Mouse (Mus musculus): ENCODE results near the gene Abcb11. TPM values are rescaled to one million over a fixed set of nuclear protein-coding genes. Genes with fewer than 3 reads are reported as not detected.
"Not testable (repeated sequence)": the region's sequence is repeated elsewhere in the genome, so short reads cannot be mapped to it uniquely, and the experiment has no call there.

The Abcb11 gene
- polyA plus RNA-seq (2015; fragmentation: Nextera tagmentation; extraction: Ambion mirVana) = not detected in 2 replicates

DNA sequence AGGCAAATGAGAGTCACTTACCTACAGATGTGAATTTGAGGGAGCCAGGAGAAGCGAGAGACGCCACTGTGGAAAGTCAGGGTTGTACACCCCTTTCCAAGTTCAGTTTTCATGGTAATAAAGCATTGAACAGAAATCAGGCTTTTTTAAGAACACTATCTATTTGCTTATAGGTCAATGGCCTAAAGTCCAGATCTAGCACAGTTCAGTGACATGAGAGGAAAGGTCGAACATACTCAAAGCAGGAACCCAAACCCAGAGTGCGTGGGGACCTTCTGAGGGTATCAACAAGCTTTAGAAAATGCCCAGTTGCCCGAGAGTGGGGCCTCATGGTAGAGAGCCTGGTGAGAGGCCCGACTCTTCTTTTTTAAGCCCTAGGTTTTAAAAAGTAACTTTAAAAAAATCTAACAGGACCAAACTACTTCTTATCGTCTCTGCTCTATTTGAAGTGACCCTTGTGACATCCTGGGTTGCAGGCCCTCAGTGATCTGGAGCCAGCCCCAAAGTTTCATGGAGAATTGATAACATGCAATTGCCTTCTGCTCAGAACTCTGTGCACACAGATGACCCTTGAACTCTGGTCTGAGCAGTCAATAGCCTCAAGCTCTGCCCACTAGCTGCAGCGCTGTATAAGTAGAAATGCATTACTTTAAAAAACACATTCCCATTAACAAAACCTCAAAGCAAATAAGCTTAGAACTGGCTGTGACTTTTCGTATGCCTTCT, at the start of gene Abcb11:
Abcb11 (minus strand) TSS at position 121 of the 726 bp plus-strand sequence.
- no peak within 1 kb of the TSS for H3K4me3 ChIP-seq
- no peaks in the 10 kb centered on the region for H3K9me3 ChIP-seq
- no peaks in the 10 kb centered on the region for H3K36me3 ChIP-seq (replicated peaks)
- 91% methylated on average over 9 of the region's 9 CpGs for WGBS
- H3K9ac ChIP-seq = no peak within 1 kb of the TSS
- no peaks in the 10 kb centered on the region for H3K27me3 ChIP-seq (replicated peaks)
- no peak for ATAC-seq (replicated peaks)
- H3K27ac ChIP-seq = no peak within 1 kb of the TSS
- H3K4me1 ChIP-seq = no peaks in the 10 kb centered on the region
- H3K4me2 ChIP-seq = no peak within 1 kb of the TSS

DNA sequence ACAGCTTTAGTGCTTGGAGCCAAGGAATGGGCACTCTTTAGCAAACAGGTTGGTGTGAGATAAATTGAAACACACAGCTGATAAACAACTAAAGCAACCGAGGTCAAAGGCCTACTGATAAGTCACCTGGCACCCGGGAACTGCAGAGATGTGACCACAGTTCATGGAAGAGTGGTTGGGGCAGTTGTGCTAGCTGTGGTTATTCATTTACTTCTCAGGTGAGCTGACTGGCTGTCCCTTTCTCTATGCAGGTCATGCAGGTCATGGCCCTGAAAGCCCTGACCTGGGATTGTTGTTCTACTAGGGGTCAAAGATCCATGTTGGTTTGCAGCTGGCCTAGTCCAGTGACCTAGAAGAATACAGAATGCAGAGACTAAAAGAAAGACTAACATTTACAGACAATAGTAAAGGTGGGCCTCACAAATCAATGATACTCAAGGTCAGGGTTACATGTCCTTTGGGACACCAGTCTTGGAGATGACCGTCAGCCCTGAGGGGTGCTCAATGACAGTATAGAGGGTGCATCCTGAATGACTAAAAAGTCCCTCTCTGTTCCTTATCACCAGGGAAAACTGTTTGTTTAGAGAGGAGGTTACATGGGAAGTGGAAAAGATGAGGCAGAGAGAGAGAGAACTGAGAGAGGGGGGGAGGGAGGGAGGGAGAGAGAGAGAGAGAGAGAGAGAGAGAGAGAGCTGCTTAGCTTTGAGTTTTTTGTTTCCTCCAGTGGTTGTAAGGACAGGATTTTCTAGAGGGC, 43.9 kb upstream of the Abcb11 start:
- H3K4me1 ChIP-seq = no peaks in the 10 kb centered on the region
- no peak overlapping the region for H3K27ac ChIP-seq
- H3K4me3 ChIP-seq = no peak overlapping the region
- WGBS = 87% methylated on average over 3 of the region's 3 CpGs
- H3K27me3 ChIP-seq (replicated peaks) = no peaks in the 10 kb centered on the region
- ATAC-seq (replicated peaks) = no peak
- H3K4me2 ChIP-seq = no peak overlapping the region
- H3K36me3 ChIP-seq (replicated peaks) = no peaks in the 10 kb centered on the region
- no peak overlapping the region for H3K9ac ChIP-seq
- H3K9me3 ChIP-seq = no peaks in the 10 kb centered on the region

DNA sequence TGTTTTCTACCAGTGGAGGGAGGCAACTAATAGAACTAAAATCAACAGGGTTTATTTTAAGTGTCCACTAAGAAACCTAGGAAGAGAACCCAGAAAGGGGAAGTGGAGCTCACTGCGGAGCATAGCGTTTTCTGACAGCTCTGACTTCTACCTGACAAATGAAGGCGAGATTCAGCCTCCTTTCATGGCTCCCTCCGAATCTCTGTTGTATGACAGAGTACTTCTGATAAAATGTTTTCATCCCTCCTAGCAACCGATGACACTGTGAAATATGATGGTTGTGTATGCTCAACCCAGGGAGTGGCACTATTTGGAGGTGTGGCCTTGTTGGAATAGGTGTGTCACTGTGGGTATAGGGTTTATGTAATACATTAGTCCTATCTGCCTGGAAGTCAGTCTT, 40.4 kb upstream of the Abcb11 start:
- Histone ChIP-seq H3K27me3 (replicated peaks) (no peaks in the 10 kb centered on the region), H3K4me1 (no peaks in the 10 kb centered on the region), H3K36me3 (replicated peaks) (no peaks in the 10 kb centered on the region), H3K4me2 (no peak overlapping the region), H3K9ac (no peak overlapping the region), H3K9me3 (no peaks in the 10 kb centered on the region), H3K27ac (no peak overlapping the region), H3K4me3 (no peak overlapping the region)
- ATAC-seq (replicated peaks) = no peak
- WGBS = 93% methylated on average over 5 of the region's 5 CpGs

DNA sequence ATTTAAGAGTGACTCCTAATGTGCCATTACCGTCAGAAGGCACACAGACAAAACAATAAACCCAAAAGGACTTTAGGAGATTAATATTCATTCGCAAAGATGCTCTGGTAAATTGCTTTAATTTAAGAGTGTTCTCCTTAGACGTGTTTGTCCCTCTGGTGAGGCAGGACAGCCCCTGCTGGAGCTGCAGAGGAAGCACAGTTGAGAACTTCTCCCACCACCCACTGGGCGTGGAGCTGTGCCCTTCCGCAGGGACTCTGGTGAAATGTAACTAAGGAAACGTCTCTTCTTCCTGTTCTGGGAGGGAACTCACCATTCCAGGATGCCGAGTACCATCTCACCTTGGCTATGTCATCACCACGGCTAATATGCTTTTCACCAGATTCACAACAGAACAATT, 39.3 kb upstream of the Abcb11 start:
- no peak for ATAC-seq (replicated peaks)
- Histone ChIP-seq H3K4me1 (no peaks in the 10 kb centered on the region), H3K27me3 (replicated peaks) (no peaks in the 10 kb centered on the region), H3K4me3 (no peak overlapping the region), H3K36me3 (replicated peaks) (no peaks in the 10 kb centered on the region), H3K4me2 (no peak overlapping the region), H3K9me3 (no peaks in the 10 kb centered on the region), H3K9ac (no peak overlapping the region), H3K27ac (no peak overlapping the region)
- 55% methylated on average over 8 of the region's 8 CpGs for WGBS

DNA sequence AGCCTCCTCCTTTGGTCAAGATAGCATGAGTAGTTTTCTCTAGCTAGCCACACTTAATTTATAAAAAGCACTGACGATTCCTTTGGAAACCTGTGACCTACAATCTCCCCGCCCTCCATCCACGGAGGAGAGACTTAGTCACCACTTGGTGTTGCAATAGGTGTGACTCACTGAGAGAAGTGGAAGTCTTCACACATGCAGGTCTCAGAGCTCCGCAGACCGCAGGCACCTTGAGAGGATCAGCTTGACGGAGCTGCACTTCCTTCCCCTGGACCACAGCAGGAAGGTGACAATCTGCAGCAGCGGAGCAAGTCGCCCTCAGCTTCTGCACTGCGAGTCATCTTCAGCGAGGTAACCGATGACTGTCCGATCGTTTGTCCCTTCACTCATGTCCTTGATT, 37.9 kb upstream of the Abcb11 start, which contains the start of gene Dhrs9:
Dhrs9 (plus strand) TSS at position 165 of the 400 bp plus-strand sequence.
- no peak within 1 kb of the TSS for H3K9ac ChIP-seq
- no peak within 1 kb of the TSS for H3K4me2 ChIP-seq
- no peak within 1 kb of the TSS for H3K27ac ChIP-seq
- no peak within 1 kb of the TSS for H3K4me3 ChIP-seq
- no peaks in the 10 kb centered on the region for H3K27me3 ChIP-seq (replicated peaks)
- no peaks in the 10 kb centered on the region for H3K9me3 ChIP-seq
- 85% methylated on average over 13 of the region's 13 CpGs for WGBS
- H3K4me1 ChIP-seq = no peaks in the 10 kb centered on the region
- no peak for ATAC-seq (replicated peaks)
- no peaks in the 10 kb centered on the region for H3K36me3 ChIP-seq (replicated peaks)

DNA sequence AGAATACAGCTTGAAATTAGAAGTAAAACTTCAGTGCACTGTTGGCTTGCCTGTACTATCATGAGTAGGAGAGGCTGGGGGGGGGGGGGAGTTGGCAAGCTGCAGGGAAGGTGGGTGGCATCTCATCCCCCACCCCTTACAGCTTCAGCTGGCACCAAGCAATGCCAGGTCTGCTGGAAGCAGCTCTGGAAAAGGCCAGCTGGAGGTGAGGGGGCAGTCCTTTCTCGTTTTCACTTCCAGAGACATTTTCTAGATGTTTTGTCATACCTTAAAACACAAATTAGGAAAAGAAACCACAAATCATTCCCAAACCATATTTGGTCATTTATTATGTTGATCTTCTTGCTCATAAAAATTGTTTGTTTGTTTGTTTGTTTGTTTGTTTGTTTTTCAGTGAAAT, 37.4 kb upstream of the Abcb11 start:
- Histone ChIP-seq H3K27me3 (replicated peaks) (no peaks in the 10 kb centered on the region), H3K4me2 (no peak overlapping the region), H3K9ac (no peak overlapping the region), H3K27ac (no peak overlapping the region), H3K4me3 (no peak overlapping the region), H3K36me3 (replicated peaks) (no peaks in the 10 kb centered on the region), H3K9me3 (no peaks in the 10 kb centered on the region), H3K4me1 (no peaks in the 10 kb centered on the region)
- ATAC-seq (replicated peaks) = no peak
- WGBS = 86% methylated on average over 1 of the region's 1 CpGs

DNA sequence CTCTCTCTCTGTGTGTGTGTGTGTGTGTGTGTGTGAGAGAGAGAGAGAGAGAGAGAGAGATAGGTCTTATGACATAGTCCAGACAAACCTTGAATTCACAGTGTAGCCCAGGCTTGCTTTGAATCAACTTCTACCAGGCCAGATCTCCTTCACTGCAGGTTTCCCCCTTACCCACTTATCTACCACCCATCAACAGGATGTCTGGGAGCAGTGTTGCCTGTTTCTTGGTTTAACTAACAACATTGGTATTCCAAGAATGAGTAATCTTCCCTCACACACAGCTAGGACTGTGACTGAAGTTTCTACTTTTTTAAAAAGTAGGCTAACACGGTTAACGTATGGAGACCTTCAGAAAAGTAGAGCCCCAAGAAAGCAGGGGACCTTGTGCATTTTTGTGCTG, 34.4 kb upstream of the Abcb11 start:
- no peaks in the 10 kb centered on the region for H3K36me3 ChIP-seq (replicated peaks)
- H3K9me3 ChIP-seq = no peaks in the 10 kb centered on the region
- H3K27ac ChIP-seq = no peak overlapping the region
- H3K27me3 ChIP-seq (replicated peaks) = no peaks in the 10 kb centered on the region
- no peak for ATAC-seq (replicated peaks)
- 91% methylated on average over 2 of the region's 2 CpGs for WGBS
- no peaks in the 10 kb centered on the region for H3K4me1 ChIP-seq
- no peak overlapping the region for H3K4me2 ChIP-seq
- no peak overlapping the region for H3K4me3 ChIP-seq
- H3K9ac ChIP-seq = no peak overlapping the region

DNA sequence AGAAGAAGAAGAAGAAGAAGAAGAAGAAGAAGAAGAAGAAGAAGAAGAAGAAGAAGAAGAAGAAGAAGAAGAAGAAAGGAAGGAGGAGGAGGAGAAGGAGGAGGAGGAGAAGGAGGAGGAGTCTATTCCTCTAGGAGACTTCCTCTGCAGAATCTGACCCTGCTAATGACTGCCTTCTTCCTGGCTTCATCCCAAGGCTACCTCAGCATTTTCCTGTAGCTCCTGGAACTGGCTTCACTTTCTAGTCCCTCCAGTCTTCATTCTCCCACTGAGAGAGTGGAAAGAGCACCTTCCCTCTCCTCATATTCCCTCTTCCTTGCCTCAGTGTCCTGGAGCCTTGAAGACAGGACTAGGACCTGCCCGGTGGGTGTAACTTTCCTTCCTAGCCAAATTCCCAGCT, 22.9 kb upstream of the Abcb11 start:
- Histone ChIP-seq H3K4me2 (no peak overlapping the region), H3K9ac (no peak overlapping the region), H3K27ac (no peak overlapping the region), H3K36me3 (replicated peaks) (no peaks in the 10 kb centered on the region), H3K4me3 (no peak overlapping the region), H3K27me3 (replicated peaks) (no peaks in the 10 kb centered on the region), H3K9me3 (no peaks in the 10 kb centered on the region), H3K4me1 (no peaks in the 10 kb centered on the region)
- 96% methylated on average over 1 of the region's 1 CpGs for WGBS
- ATAC-seq (replicated peaks) = no peak

DNA sequence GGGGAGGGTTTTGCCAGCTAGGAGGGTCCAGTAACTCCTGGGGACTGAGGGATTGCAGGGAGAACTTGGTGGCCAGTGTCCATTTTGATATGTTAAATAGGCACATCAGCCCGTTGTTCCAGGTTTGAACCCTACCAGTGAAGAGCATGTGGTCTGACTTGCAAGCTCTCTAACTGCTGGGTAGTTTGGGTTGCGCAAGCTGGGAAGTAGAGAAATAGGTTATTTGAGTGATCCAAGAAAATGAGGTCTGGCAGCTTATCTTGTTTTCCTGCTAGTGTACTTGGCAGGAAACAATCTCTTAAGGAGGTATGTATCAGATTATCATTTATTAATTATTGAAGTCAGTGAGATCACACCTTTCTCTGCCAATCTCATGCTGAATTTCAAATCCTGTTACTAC, 22.4 kb upstream of the Abcb11 start:
- 89% methylated on average over 2 of the region's 2 CpGs for WGBS
- H3K4me3 ChIP-seq = no peak overlapping the region
- no peak overlapping the region for H3K9ac ChIP-seq
- no peaks in the 10 kb centered on the region for H3K9me3 ChIP-seq
- H3K27ac ChIP-seq = no peak overlapping the region
- no peak for ATAC-seq (replicated peaks)
- no peaks in the 10 kb centered on the region for H3K27me3 ChIP-seq (replicated peaks)
- H3K4me2 ChIP-seq = no peak overlapping the region
- no peaks in the 10 kb centered on the region for H3K36me3 ChIP-seq (replicated peaks)
- no peaks in the 10 kb centered on the region for H3K4me1 ChIP-seq

DNA sequence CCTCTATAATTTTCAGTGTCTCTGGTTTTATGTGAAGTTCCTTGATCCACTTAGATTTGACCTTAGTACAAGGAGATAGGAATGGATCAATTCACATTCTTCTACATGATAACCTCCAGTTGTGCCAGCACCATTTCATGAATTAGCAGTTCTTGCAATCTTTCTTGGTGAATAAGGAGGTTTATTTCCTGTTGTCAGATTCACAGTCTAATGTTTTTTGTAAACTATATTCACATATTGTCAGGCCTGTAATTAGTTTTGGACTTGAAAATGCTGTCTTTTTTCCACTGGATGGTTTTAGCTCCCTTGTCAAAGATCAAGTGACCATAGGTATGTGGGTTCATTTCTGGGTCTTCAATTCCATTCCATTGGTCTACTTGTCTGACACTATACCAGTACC, 13.0 kb upstream of the Abcb11 start:
- H3K9ac ChIP-seq; H3K4me2 ChIP-seq; H3K27ac ChIP-seq; H3K4me3 ChIP-seq; H3K4me1 ChIP-seq; H3K36me3 ChIP-seq (replicated peaks); H3K27me3 ChIP-seq (replicated peaks); H3K9me3 ChIP-seq: not testable (repeated sequence)
- ATAC-seq (replicated peaks) = peak; percentile 100

DNA sequence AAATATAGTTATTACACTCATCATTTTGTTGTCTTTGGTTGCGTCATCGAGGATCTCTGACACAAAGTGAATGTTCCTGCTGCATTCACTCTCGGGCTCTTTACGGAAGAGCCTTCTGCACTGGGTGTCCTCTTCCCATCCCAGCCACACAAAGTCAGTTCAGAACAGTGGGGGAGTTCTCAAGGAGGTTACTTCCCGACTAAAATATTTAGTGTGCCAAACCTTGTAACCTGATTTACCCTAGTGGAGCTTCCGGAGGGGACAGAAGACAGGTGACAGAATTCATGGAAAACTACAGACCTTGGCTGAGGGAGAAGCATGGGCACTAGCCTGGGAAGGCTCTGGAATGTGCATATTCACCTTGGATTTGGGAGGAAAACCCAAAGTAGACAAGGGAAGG, 910 bp downstream of the Abcb11 start:
- WGBS = 92% methylated on average over 6 of the region's 6 CpGs
- H3K4me3 ChIP-seq = no peak overlapping the region
- no peaks in the 10 kb centered on the region for H3K4me1 ChIP-seq
- H3K4me2 ChIP-seq = no peak overlapping the region
- no peak overlapping the region for H3K9ac ChIP-seq
- no peaks in the 10 kb centered on the region for H3K36me3 ChIP-seq (replicated peaks)
- no peaks in the 10 kb centered on the region for H3K27me3 ChIP-seq (replicated peaks)
- ATAC-seq (replicated peaks) = no peak
- H3K9me3 ChIP-seq = no peaks in the 10 kb centered on the region
- H3K27ac ChIP-seq = no peak overlapping the region

DNA sequence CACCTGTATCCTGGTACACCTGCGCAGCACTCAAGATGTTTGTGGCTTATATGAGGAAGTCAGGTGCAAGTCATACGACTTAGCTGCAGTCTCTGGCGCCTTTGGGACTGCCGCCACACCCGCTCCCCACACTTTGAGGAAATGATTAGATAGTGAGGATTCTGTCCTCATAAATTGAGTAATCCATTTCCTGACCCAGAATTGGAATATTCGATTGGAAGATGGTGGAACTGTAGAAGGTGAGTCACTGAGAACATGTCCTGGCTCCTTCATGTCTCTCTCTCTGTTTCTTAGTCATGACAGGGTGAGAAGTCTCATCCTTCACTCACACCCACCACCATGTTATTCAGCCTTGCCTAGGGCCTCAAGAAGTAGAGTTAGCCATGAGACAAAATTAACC, 10.9 kb downstream of the Abcb11 start:
- not testable (repeated sequence) for H3K9me3 ChIP-seq; H3K9ac ChIP-seq; H3K27ac ChIP-seq; H3K27me3 ChIP-seq (replicated peaks); H3K4me1 ChIP-seq; H3K4me2 ChIP-seq; H3K4me3 ChIP-seq; H3K36me3 ChIP-seq (replicated peaks); ATAC-seq (replicated peaks)
- whole genome bisulfite sequencing = 92% methylated on average over 6 of the region's 6 CpGs
